Mouse (Mus musculus): Measurements from ENCODE around the gene Wfdc17. TPM values are rescaled to one million over a fixed set of nuclear protein-coding genes. Genes with fewer than 3 reads are reported as not detected.

Gene Wfdc17
- polyA plus RNA-seq, 2 experiments, result 1.2 to 3.0 TPM

- H3K36me3 ChIP-seq (ENCODE audit: control insufficient read depth, insufficient read depth, low read length), result no peaks in the 10 kb centered on the region
- no peak for TF ChIP-seq POLR2A (IDR thresholded peaks at IDR 0.05; ENCODE audit: borderline replicate concordance, extremely low read depth, insufficient read depth, insufficient read length)
- no peak for ATAC-seq (ENCODE audit: low FRiP score, low read depth)
- H3K4me3 ChIP-seq (replicated peaks; ENCODE audit: low read length), result no peak overlapping the region
- no peaks in the 10 kb centered on the region for H3K9me3 ChIP-seq (ENCODE audit: control insufficient read depth, low read length)
- no peak overlapping the region for H3K4me2 ChIP-seq (replicated peaks; ENCODE audit: low read depth, low read length, severe bottlenecking)
- no peaks in the 10 kb centered on the region for H3K27me3 ChIP-seq (ENCODE audit: control insufficient read depth, insufficient read depth, low read length)
- H3K4me1 ChIP-seq (ENCODE audit: control insufficient read depth, insufficient read depth, low read length), result no peaks in the 10 kb centered on the region
- no peak for DNase-seq (ENCODE audit: low spot score)
- H3K27ac ChIP-seq (replicated peaks; ENCODE audit: low read depth, low read length), result no peak overlapping the region
- H3K9ac ChIP-seq (ENCODE audit: low read depth, low read length, severe bottlenecking), result no peak overlapping the region
These were observed 32.0 kb upstream of the Wfdc17 start for GRCm38 (mm10) chr11:83671743-83672142.

GRCm38 (mm10) chr11:83675665-83676064 lies 28.1 kb upstream of the Wfdc17 start:
- ATAC-seq (ENCODE audit: low FRiP score, low read depth), result no peak
- H3K9ac ChIP-seq (ENCODE audit: low read depth, low read length, severe bottlenecking), result no peak overlapping the region

GRCm38 (mm10) chr11:83689918-83690317 lies 13.9 kb upstream of the Wfdc17 start:
- ATAC-seq (ENCODE audit: low FRiP score, low read depth), result no peak

More at GRCm38 (mm10) chr11:83675665-83676064, 28.1 kb upstream of the Wfdc17 start:
- Histone ChIP-seq H3K9me3 (ENCODE audit: control insufficient read depth, low read length) (no peaks in the 10 kb centered on the region), H3K4me1 (ENCODE audit: control insufficient read depth, insufficient read depth, low read length) (no peaks in the 10 kb centered on the region), H3K27me3 (ENCODE audit: control insufficient read depth, insufficient read depth, low read length) (no peaks in the 10 kb centered on the region), H3K36me3 (ENCODE audit: control insufficient read depth, insufficient read depth, low read length) (no peaks in the 10 kb centered on the region), H3K4me3 (replicated peaks; ENCODE audit: low read length) (no peak overlapping the region), H3K4me2 (replicated peaks; ENCODE audit: low read depth, low read length, severe bottlenecking) (no peak overlapping the region), H3K27ac (replicated peaks; ENCODE audit: low read depth, low read length) (no peak overlapping the region)
- WGBS, result 91% methylated on average over 1 of the region's 1 CpGs
- DNase-seq (ENCODE audit: low spot score), result no peak
- no peak for TF ChIP-seq POLR2A (IDR thresholded peaks at IDR 0.05; ENCODE audit: borderline replicate concordance, extremely low read depth, insufficient read depth, insufficient read length)

GRCm38 (mm10) chr11:83692008-83692407 lies 11.8 kb upstream of the Wfdc17 start:
- DNase-seq (ENCODE audit: low spot score), result no peak
- no peak overlapping the region for H3K27ac ChIP-seq (replicated peaks; ENCODE audit: low read depth, low read length)
- TF ChIP-seq POLR2A (IDR thresholded peaks at IDR 0.05; ENCODE audit: borderline replicate concordance, extremely low read depth, insufficient read depth, insufficient read length), result no peak
- H3K4me2 ChIP-seq (replicated peaks; ENCODE audit: low read depth, low read length, severe bottlenecking), result no peak overlapping the region
- no peak for ATAC-seq (ENCODE audit: low FRiP score, low read depth)
- no peak overlapping the region for H3K9ac ChIP-seq (ENCODE audit: low read depth, low read length, severe bottlenecking)
- H3K4me1 ChIP-seq (ENCODE audit: control insufficient read depth, insufficient read depth, low read length), result no peaks in the 10 kb centered on the region
- 74% methylated on average over 1 of the region's 1 CpGs for WGBS
- no peak overlapping the region for H3K4me3 ChIP-seq (replicated peaks; ENCODE audit: low read length)
- no peaks in the 10 kb centered on the region for H3K27me3 ChIP-seq (ENCODE audit: control insufficient read depth, insufficient read depth, low read length)
- no peaks in the 10 kb centered on the region for H3K9me3 ChIP-seq (ENCODE audit: control insufficient read depth, low read length)
- no peaks in the 10 kb centered on the region for H3K36me3 ChIP-seq (ENCODE audit: control insufficient read depth, insufficient read depth, low read length)

More at GRCm38 (mm10) chr11:83689918-83690317, 13.9 kb upstream of the Wfdc17 start:
- Histone ChIP-seq H3K4me1 (ENCODE audit: control insufficient read depth, insufficient read depth, low read length) (no peaks in the 10 kb centered on the region), H3K4me2 (replicated peaks; ENCODE audit: low read depth, low read length, severe bottlenecking) (no peak overlapping the region), H3K36me3 (ENCODE audit: control insufficient read depth, insufficient read depth, low read length) (no peaks in the 10 kb centered on the region), H3K4me3 (replicated peaks; ENCODE audit: low read length) (no peak overlapping the region), H3K9me3 (ENCODE audit: control insufficient read depth, low read length) (no peaks in the 10 kb centered on the region), H3K9ac (ENCODE audit: low read depth, low read length, severe bottlenecking) (no peak overlapping the region), H3K27me3 (ENCODE audit: control insufficient read depth, insufficient read depth, low read length) (no peaks in the 10 kb centered on the region), H3K27ac (replicated peaks; ENCODE audit: low read depth, low read length) (no peak overlapping the region)
- no peak for TF ChIP-seq POLR2A (IDR thresholded peaks at IDR 0.05; ENCODE audit: borderline replicate concordance, extremely low read depth, insufficient read depth, insufficient read length)
- no peak for DNase-seq (ENCODE audit: low spot score)
- WGBS, result 73% methylated on average over 1 of the region's 1 CpGs

GRCm38 (mm10) chr11:83708715-83709114 lies 4.9 kb downstream of the Wfdc17 start, which contains the start of gene Wfdc18:
TSS of gene Wfdc18 (plus strand) at chr11:83709015.
- Histone ChIP-seq H3K36me3 (ENCODE audit: control insufficient read depth, insufficient read depth, low read length) (no peaks in the 10 kb centered on the region), H3K27me3 (ENCODE audit: control insufficient read depth, insufficient read depth, low read length) (no peaks in the 10 kb centered on the region), H3K9ac (ENCODE audit: low read depth, low read length, severe bottlenecking) (no peak within 1 kb of the TSS), H3K4me3 (replicated peaks; ENCODE audit: low read length) (no peak within 1 kb of the TSS), H3K4me2 (replicated peaks; ENCODE audit: low read depth, low read length, severe bottlenecking) (no peak within 1 kb of the TSS), H3K9me3 (ENCODE audit: control insufficient read depth, low read length) (no peaks in the 10 kb centered on the region), H3K4me1 (ENCODE audit: control insufficient read depth, insufficient read depth, low read length) (no peaks in the 10 kb centered on the region), H3K27ac (replicated peaks; ENCODE audit: low read depth, low read length) (no peak within 1 kb of the TSS)
- ATAC-seq (ENCODE audit: low FRiP score, low read depth) (no peak), DNase-seq (ENCODE audit: low spot score) (no peak)
- TF ChIP-seq POLR2A (IDR thresholded peaks at IDR 0.05; ENCODE audit: borderline replicate concordance, extremely low read depth, insufficient read depth, insufficient read length), result no peak
- 68% methylated on average over 4 of the region's 4 CpGs for WGBS

GRCm38 (mm10) chr11:83709683-83710082 lies 5.9 kb downstream of the Wfdc17 start:
- no peak overlapping the region for H3K4me2 ChIP-seq (replicated peaks; ENCODE audit: low read depth, low read length, severe bottlenecking)
- ATAC-seq (ENCODE audit: low FRiP score, low read depth), result no peak
- 81% methylated on average over 5 of the region's 5 CpGs for WGBS
- H3K36me3 ChIP-seq (ENCODE audit: control insufficient read depth, insufficient read depth, low read length), result no peaks in the 10 kb centered on the region
- no peak for TF ChIP-seq POLR2A (IDR thresholded peaks at IDR 0.05; ENCODE audit: borderline replicate concordance, extremely low read depth, insufficient read depth, insufficient read length)
- no peak for DNase-seq (ENCODE audit: low spot score)
- no peak overlapping the region for H3K9ac ChIP-seq (ENCODE audit: low read depth, low read length, severe bottlenecking)
- no peaks in the 10 kb centered on the region for H3K4me1 ChIP-seq (ENCODE audit: control insufficient read depth, insufficient read depth, low read length)
- no peaks in the 10 kb centered on the region for H3K27me3 ChIP-seq (ENCODE audit: control insufficient read depth, insufficient read depth, low read length)
- H3K27ac ChIP-seq (replicated peaks; ENCODE audit: low read depth, low read length), result no peak overlapping the region
- no peaks in the 10 kb centered on the region for H3K9me3 ChIP-seq (ENCODE audit: control insufficient read depth, low read length)
- H3K4me3 ChIP-seq (replicated peaks; ENCODE audit: low read length), result no peak overlapping the region

Data from limb, embryonic 14.5 days (tissue).